Mouse (Mus musculus): ENCODE results near the gene Kcnmb4.

DNA sequence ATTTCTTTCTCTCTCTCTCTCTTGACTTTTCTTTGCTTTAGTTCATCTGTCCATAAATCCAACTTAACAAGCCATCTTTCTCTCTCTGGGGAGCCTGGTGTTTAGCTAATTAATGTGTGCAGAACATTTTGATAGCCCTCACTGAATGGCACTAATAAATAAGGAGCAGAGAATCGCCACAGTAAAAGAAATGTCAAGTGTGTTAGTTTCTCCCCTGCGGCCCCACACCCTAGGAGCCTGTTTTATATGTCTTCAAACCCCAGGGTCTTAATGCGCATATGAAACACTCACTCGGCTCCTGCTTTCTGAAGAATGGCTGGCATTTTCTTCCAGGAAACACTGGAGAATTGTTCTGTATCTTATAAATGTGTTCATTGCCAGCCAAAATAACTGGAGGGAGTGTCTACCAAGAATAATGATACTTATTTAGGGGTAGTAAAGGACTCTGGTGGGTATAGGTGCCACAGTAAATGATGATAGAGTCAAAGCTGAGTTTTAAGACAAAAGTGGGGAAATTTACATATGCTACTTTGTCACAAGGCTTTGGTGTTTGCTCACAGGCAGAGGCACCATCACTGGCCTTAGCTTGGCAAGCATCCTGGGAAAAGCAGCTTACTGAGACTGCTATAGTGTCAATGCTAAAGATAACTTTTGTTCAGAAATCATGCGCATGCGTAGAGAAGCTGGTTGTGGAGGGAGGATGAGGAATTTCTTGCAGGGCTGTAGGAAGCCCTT is 102.5 kb downstream of the Kcnmb4 start:
- TF ChIP-seq CTCF (IDR thresholded peaks at IDR 0.05; ENCODE audit: low read depth): no peak
- no peak for TF ChIP-seq EP300 (IDR thresholded peaks at IDR 0.05; ENCODE audit: low read depth)

Measured in liver, embryonic 14.5 days (tissue).